1 mouse cellular context compared by ENCODE assay signal in genomic region chr11:83420338-83420737, GRCm38 (mm10).
TF ChIP-seq lines count a peak whose summit lies in the region.

No protein-coding gene starts in this region.

TF ChIP-seq in MEL, 35 proteins besides CTCF, POLR2A, EP300 and RAD21:
- TF ChIP-seq BHLHE40 (IDR thresholded peaks at IDR 0.05; ENCODE audit: borderline replicate concordance, low read depth, low read length) (no peak), CHD1 (IDR thresholded peaks at IDR 0.05; ENCODE audit: low read depth, low read length) (no peak), SMC3 (IDR thresholded peaks at IDR 0.05; ENCODE audit: low read depth, low read length) (peak; percentile 28), ZMIZ1 (IDR thresholded peaks at IDR 0.05; ENCODE audit: low read depth, low read length) (no peak), RCOR1 (IDR thresholded peaks at IDR 0.05; ENCODE audit: low read depth, low read length) (no peak), USF1 (IDR thresholded peaks at IDR 0.05; ENCODE audit: low read depth, low read length) (no peak)
